Mouse (Mus musculus): ENCODE data around the gene Slco2b1.

Slco2b1 gene

DNA sequence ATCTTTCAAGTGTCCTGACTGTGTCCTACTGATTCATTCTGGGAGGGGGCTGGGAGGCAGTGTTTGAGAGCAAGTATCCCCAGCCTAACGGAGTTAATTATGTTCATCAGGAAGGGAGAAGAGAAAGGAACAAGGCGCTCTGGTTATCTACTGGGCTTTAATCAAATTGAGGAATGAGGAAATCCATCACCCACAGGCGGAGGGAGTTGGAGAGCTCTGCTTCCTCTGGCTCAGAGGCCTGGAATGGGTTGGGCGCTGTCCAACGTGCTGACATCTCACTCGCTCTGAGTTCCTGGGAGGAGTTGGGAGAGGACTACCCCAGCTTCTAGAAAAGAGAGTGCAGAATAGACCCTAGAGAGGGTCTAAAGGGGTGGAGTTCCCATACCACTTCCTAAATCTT lies 62.5 kb downstream of the Slco2b1 start:
- peak; percentile 62 for DNase-seq (ENCODE audit: low spot score)

DNA sequence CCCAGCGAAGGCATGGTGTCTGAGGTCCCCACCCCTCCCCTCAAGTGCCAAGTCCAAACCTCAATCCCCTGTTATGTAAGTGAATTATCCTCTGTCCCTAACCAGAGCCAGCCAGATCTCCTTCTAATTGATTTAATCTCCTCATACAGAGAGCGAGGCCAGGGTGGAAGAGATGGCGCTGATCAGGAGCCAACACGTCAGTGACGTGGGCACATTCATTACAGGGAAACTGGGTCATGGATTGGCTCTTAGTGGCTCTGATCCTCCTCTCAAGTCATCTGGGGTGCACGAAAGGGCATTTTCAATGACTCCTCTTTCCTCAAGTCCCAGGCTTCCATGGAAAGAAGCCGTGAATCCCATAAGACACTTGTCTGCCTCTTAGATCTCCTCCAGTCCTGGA lies 66.4 kb downstream of the Slco2b1 start:
- DNase-seq (ENCODE audit: low spot score) = no peak

DNA sequence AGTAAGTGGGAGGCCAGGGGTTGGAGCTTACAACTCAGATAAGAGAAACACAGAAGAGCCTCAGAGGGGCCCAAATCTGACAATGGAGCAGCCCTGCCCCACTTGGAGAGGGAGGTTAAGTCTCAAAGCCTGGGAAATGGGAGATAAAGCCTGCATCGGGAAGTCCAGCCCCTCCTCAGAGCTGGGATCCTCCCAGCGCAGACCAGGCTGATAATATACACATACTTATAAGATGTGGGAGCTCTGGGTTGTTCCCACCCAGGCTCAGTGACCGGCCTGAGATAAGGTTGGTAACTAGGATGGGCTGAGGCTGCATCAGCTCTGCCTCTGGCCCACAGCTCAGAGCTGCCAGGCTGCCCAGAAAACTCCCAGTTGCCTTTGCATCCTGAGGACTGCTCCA lies 69.1 kb downstream of the Slco2b1 start:
- DNase-seq (ENCODE audit: low spot score) = no peak

DNA sequence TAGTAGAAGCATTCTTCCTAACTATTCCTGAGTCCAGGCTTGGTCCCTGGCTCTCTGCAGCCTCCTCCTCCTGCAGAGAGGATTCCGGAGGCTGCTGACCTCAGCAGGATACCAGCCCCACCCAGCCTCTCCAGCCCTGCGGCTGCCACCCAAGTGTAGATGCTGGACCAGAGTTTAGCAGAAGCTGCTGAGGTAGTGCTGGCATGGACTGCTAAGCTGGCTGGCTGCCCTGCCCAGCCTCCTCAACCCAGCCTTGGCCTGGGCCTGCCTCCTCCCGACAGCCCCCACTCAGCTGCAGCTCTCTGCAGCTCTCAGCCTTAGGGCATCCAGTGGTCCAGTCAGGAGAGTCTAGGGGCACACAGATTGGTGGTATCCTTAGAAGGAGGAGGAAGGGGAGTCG lies 69.9 kb downstream of the Slco2b1 start:
- DNase-seq (ENCODE audit: low spot score) = no peak

DNA sequence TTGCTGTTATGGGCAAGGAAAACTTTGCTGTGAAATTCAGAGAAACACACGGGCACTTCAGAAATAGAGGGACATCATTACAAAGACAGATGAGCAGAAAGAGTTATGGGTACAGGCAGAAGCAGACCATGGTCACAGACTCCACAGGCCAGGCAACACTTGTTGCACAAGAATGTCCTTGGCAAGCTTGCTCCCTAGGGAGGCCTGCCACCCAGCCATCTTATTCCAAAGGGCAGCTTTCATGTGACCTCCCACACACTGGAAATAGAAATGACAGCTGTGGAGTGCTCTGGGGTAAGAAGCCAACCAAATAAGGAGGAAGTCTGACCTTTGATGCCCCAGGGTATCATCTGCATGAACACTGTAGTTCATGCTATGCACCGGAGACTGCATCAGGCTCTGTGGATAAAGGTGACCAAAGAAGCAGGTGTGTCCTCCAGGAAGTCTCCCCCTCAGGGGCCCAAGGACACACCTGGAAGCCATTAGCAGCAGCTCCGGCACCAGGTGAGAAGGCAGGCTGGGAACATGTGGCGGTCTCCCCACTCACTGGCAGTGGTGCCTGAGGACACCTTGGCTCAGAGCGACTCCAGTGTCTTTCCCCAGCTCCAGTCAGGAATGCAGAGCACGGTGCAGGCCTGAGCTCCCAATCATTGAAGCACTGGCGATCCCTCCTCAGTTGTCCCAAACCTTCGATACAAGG lies 77.0 kb downstream of the Slco2b1 start:
- no peak for DNase-seq (ENCODE audit: low spot score)

DNA sequence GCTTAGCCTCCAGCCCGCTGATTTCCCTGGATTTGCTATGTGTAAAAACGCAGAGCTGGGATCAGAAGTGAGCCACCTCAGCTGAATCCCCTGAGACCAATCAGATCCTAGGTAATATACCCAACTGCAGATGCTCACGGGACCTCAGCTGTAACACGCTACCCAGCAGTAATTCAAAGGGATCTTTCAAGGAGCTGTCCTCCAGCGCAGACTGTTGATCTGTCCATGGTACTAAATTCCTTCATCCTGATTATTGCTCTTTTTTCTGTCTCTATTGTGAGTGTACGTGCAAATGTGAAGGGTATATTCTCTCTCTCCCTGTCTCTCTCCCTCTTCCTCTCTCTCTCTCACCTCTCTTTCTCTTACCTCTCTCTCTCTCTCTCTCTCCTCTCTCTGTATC lies 78.9 kb downstream of the Slco2b1 start:
- no peak for DNase-seq (ENCODE audit: low spot score)

DNA sequence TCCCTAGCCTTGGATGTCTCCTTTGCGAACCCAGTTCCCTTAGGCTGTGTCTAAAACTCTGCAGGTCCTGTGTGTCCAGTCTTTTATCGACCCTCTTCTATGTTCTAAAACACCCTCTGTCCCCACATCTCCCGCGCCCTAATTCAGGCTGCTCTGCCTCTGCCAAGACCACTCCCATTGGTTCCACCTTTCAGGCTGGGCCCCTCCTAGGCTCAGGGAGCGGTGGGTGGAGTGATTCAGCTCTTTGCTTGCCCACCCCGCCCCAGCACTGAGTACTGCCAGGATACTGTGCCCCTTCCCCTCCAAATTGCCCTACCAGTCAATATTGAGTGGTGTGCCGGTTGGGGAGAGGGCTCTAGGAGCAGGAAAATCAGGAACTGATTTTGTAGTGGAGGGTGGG lies 83.8 kb downstream of the Slco2b1 start:
- DNase-seq (ENCODE audit: low spot score) = no peak

DNA sequence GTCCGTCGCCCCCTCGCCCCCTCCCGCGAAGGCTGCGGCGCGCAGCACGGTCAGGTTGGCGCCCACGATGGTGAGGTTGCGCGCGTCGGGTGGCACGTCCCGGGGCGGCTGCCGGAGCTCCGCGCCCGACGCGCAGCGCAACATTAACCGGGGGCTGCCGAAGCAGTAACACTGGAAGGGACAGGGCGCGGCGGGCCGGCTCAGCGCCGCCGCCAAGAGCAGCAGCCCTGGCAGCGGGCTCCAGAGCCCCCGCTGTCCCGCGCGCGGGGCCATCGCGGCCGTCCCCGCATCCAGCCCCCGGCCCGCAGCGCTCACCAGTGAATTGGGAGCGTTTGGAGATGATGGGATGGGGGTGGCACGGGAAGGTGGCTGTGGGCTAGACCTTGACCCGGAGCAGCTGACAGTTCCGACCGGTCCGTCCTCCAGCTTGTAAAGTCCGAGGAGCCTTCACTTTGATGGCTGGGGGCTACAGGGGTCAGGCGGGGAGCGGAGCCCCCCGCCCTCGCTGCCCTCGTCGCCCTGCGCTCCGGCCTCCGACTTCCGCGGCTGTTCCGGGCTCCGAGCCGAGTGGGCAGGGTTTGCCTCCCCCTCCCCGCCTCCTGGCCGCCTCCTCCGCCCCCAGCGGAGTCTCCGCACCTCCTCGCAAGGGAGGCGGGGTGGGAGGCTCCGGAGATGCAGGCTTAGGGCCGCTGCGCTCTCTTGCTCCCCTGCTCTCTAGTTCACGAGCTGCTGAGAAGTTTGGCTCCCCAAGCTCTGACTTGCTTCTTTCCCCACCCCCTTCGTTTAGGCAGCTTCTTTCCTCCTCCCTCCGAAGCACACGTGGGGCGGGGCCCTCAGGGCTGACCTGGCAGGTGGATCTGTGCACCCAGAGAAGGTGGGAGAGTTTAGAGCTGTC lies 84.5 kb downstream of the Slco2b1 start, which contains the start of gene Tpbgl:
Gene Tpbgl, minus strand, starts transcription at position 728 of the 895 bp plus-strand sequence.
- DNase-seq (ENCODE audit: low spot score) = peak; percentile 18

DNA sequence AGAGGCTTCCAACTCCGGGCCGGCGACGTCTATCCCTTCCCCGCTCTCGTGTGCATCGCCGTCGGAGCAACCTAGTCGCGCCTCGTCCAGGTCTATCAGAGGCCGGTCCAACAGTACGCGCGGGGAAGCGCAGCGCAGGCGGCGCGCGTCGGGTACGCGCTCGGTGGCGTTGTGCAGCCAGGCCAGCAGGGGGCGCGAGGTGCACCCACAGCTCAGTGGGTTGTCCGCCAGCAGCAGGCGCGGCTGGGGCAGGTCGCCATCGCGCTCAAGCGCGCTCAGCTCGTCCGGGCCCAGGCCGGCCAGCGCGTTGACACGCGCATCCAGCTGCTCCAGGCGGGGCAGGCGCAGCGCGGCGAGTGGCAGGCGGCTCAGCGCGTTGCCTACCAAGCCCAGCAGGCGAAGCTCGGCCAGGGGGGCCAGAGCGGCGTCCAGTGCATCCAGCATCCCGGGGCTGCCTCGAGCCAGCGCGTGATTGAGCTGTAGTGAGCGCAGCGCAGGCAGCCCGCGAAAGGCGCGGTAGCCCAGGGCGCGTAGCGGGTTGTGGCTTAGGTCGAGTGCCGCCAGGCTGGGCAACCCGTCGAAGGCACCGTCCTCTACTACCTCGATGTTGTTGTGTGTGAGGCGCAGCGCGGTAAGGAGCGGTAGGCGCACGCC lies 85.3 kb downstream of the Slco2b1 start:
- DNase-seq (ENCODE audit: low spot score) = peak; percentile 74

DNA sequence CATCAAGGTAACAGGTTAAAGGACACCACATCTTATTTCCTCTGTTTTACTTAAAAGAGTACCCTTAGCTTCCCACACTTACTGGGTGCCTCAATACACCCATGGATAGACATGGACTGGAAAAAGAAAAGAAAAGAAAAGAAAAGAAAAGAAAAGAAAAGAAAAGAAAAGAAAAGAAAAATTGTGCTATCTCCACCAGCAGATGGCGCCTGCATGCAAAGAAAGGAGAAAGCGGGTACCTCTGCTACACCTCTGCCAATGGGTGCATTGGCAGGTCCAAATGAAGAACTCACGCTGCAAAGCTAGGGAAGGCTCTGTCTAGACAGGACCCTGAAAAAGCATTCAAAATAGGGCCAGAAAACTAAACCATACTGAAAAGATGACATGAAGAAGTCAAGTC lies 92.3 kb downstream of the Slco2b1 start:
- DNase-seq (ENCODE audit: low spot score) = no peak

DNA sequence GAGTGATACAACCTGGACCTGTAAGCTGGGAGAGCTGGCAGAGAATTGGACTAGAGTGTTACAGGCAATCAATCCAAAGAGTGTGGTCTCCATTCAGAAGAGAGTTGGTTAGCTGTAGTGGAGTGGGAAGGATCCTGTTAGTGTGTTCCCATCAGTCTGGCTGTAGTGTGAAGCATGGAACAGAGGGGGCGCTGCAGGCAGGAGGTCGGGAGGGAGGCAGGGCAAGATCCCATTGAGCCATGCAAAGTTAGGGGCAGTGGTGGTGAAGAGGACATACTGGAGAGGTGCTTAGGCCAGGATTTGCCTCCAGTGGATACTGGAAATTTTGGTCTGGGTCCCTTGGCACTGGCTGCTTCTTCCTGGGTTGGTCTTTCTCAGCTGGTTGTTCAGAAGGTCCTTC lies 92.9 kb downstream of the Slco2b1 start:
- no peak for DNase-seq (ENCODE audit: low spot score)
